Mouse (Mus musculus) spleen, embryonic (tissue): Measurements from ENCODE around the gene Loxl1.

ENCODE experiments used
- CTCF ChIA-PET: fragments of 350-600 bp; sonication (Branson Sonifier 250); formaldehyde crosslinking; loops from one replicate; lab custom pipeline; 2022; lab: Charles Lee

Gene Loxl1

DNA sequence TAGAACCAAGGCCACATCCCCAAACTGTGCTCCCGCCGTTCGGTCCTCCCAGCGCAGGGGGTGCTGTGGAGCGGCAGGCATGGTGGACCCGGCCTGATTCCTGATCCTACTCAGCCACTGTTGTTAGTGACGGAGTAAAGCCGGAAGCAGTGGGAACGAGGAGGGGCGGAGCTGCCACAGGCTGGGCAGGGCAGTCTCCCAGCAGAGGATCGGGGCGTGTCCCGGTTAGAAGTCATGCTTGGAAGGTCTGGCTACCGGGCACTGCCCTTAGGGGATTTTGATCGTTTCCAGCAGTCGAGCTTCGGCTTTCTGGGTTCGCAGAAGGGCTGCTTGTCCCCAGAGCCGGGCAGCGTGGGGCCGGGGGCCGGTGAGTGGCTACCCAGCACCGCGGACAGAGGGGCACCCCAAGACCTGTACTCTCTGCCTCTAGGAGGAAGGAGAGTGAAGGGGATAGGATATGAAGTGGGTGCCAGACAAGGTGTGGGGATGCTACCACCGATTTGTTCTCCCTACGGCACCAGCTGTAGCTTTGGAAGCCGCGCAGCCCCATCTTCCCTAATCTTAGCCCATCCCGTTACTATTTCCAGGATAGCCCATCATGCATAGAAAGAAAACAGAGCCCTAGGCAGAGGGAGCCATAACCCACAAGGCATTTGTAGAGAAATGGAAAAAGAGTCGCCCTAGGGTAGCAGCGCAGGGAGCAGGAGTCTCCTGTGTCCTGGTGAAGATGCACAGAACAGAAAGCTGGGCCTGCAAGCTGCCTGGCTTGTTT lies 59.8 kb downstream of the Loxl1 start, which contains the start of gene Stoml1:
Gene Stoml1, plus strand, starts transcription at position 132 of the 772 bp plus-strand sequence.
- CTCF ChIA-PET = interaction anchor here (0.6 to 4.1 kb wide), 5 partner anchors 7 to 593 kb away, joined by 3 to 15 read pairs (median 5); no protein-coding TSS in a partner anchor

DNA sequence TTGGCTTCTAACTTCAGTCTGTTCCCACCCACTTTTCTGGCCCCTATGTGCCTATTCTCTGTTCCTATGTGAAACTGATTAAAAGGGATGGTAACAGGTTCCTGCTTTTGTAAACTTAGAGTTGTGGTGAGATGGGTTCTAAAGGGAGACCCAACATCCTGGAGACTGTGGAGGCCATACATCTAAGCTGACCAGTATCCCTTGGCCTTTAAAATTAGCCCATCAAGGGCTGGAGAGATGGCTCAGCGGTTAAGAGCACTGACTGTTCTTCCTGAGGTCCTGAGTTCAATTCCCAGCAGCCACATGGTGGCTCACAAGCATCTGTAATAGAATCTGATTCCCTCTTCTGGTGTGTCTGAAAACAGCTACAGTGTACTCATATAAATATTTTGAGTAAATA lies 62.3 kb downstream of the Loxl1 start:
- CTCF ChIA-PET = interaction anchor here (1.8 kb wide), 1 partner anchor 25 kb away, joined by 5 read pairs; no protein-coding TSS in a partner anchor

DNA sequence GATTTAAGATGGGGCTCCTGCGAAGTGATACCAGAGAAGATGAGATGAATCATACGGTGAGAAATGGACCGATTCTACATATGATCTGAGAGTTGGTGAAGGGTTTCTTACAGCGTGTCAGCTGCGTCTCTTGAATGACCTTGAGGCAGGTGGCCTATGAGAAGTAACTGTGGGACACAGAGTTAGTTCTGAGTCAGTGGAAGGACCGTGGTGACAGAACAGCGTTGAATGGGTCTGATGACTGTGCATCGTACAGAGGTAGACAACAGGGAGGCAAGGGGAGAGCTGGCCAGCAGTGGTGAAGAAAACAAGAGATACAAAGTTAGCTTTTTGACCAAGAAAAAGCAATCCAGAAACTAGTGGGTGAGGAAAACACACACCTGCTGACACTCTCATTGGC lies 62.7 kb downstream of the Loxl1 start:
- CTCF ChIA-PET = interaction anchor here (0.8 to 1.8 kb wide), 4 partner anchors 8 to 25 kb away, joined by 3 to 5 read pairs (median 4); no protein-coding TSS in a partner anchor

DNA sequence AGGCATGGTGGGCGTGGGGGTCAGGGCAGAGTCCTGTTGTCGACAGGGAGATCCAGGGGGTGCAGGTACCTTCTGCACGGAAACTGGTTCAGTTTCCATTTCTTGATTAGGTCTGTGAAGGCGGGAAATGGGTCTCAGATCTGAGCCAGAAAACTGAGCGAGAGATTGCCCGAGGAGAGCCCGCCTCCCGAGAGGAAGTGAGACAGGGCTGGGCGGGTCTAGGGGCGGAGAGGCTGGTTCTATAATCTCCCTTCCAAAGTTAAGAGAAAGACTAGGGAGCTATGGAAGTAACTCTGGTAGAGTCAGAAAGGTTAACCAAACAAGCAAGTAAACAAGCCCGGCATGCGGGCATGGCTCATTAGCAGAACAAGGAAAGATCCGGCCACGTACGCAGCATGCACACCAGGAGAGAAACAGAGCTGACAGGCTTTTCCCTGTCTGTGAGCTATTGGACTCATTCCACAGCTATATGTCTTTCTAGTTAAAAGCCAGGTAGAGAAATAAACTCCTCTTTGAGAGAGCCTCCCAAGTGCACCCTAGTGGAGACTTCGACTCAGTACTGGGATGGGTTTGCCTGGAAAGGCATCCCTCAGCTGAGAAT lies 63.3 kb downstream of the Loxl1 start, which contains the start of gene Pml:
Gene Pml, minus strand, starts transcription at position 195 of the 601 bp plus-strand sequence.
- CTCF ChIA-PET = interaction anchor here (0.8 to 1.8 kb wide), 4 partner anchors 9 to 26 kb away, joined by 3 to 5 read pairs (median 4); no protein-coding TSS in a partner anchor

DNA sequence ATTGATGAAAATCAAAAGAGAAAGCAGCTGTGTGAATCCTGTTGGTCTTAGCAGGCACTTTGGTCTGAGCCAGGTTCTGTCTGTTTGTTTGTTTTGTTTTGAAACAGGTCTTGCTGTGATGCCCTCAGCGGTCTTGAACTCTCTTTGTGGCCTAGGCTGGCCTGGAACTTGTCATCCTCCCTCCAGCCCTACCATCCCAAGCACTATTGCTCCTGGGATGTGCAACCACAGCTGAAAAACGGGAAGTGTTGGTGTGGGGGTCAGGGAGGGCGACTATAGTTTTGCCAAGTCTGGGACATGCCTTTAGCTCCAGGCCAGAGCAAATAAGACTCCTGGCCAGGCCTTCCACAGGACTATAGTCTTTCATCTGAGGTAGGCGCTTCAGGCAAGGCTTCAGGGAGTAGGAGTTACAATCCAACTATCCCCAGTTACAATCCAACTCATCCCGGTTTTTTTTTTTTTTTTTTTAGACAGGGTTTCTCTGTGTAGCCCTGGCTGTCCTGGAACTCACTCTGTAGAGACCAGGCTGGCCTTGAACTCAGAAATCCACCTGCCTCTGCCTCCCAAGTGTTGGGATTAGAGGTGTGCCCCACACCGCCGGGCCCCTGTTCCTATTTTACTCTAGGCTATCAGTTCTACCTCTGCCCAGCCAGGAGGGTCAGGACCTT lies 64.1 kb downstream of the Loxl1 start:
- CTCF ChIA-PET = interaction anchor here (1.2 to 1.8 kb wide), 5 partner anchors 22 to 33 kb away, joined by 3 to 5 read pairs (median 5); no protein-coding TSS in a partner anchor

DNA sequence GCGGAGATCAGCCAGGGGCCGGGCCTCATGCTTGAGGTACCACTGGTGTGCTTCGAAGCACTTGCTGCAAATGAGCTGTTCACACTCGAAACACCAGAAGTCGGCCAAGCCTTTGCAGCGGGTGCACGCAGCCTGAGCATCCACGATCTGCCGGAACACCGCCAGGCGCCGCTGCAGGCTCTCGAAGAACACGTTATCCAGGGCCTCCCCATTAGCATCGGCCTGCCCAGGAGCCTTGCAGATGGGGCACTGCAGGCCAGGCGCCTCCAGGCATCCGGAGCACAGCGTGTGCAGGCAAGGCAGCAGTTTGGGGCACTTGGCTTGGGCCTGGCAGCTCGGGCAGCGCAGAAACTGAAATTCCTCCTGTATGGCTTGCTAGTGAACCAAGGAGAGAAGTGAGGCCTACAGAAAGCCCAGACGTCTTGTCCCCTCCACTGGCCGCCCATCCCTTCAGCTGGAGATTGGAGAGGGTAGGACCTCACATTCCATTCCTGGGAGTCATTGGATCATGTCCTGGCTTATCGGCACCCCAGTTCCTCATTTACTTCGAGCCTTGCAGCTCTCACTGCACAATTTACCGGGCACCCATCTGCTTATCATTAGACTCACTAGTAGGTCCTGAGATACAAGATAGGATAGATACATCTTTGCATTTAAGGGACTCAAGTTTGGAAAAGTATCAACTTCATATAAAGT lies 65.8 kb downstream of the Loxl1 start:
- CTCF ChIA-PET = interaction anchor here (0.6 to 2.0 kb wide), 9 partner anchors 9 to 42 kb away, joined by 3 to 5 read pairs (median 3); no protein-coding TSS in a partner anchor

DNA sequence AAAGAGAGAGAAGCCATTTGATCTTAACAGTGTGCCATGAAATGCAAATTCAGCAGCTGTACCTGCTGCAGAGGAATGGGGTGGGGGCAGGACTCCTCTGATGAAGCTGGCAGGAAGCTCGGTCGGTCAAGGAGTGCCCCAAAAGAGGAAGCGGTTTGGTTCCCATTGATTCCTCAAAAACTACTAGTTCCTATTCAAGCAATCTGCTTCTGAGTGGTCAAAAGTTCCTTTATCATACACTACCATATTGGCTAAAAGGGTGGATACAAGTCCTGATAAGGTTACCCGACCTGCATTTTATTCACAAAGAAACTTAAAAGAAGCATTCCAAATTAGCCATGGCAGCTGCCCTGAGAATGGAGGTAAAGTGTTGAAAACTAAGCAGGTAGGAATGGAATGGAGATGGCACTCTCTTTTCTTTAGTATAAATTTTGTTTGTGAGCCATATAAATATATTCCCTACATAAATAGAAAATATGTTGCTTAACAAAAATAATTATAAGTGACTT lies 66.8 kb downstream of the Loxl1 start:
- CTCF ChIA-PET = interaction anchor here (1.1 to 2.0 kb wide), 2 partner anchors 8 to 14 kb away, joined by 3 to 4 read pairs; no protein-coding TSS in a partner anchor

DNA sequence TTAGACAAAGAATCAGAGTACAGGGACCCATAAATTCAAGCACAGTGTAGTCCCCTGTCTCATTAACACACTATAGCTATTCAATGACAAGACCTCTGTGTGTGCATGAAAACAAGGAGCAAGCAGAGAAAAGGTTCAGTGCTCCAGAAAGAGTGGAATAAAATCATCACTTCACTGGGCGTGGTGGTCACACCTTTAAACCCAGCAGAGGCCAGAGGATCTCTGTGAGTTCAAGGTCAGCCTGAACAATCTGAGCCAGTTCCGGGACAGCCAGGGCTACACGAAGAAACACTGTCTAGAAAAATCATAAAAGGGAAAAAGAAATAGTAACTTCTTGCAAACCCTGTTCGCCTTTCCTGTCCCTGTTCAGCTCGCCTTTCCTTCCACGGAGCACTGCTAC lies 69.3 kb downstream of the Loxl1 start:
- CTCF ChIA-PET = no interaction called here

DNA sequence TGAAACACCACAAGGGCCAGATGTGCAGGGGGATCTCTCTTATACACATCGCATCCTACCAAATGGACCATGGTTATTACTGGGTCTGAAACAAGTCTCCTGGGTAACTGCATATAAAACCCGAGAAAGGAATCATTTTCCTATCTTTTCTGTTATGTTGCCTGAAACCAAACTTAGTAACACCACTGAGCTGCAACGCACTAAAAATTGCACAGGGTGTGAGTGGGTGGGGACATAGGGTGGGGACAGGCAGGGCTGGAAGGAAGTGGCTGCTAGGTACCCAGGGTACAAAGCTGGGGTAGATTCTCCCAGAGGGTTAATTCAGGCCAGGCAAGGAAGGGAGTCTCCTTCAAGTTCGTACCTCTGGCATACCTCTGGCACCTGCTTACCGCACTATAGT lies 70.3 kb downstream of the Loxl1 start:
- CTCF ChIA-PET = no interaction called here

DNA sequence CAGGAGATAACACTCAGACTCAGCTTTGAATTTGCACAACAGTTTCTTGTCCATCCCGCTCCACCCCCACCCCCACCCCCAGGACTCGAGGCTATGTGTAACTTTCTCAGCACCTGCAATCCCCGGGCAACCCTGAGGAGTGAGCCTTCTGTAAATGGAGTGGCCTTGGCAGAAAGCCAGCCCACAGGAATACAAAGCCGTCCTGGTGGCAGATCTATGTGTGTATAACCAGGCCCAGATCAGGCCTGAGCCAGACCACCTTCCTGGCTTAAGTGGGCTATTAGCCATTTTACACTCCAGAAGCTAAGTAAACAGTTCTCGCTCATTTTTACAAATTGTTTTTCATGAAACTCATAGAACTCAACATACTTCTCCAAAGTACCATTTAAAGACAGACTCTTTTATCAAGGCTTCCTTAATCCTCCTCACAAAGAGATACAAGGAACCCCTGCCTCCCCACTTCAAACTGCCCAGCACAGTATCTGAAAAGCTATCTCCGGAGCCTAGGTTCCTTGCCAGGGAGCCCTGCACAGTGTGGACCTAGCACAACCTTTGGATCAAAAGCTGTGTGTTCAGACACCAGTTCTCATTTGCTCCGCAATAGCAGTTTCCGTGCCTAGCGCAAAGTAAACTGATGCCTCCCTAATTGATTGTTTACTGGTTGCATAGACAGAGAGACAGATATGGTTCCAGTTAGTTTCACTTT lies 71.1 kb downstream of the Loxl1 start:
- CTCF ChIA-PET = interaction anchor here (0.9 kb wide), 1 partner anchor 40 kb away, joined by 3 read pairs; no protein-coding TSS in a partner anchor
